Mouse (Mus musculus) left cerebral cortex, adult 2 months (tissue): ENCODE data around the gene Serpinb9g. TPM values are rescaled to one million over a fixed set of nuclear protein-coding genes. Genes with fewer than 3 reads are reported as not detected.
"Not testable (repeated sequence)": the region's sequence is repeated elsewhere in the genome, so short reads cannot be mapped to it uniquely, and the experiment has no call there.

Experiments
- DNase-seq, 2 experiments: peaks; one replicate each; pipeline ENCODE4 v3.0.0; 2021 to 2022; ENCODE audit warnings: low spot score in 2 of 2, mixed read lengths in 1 of 2; ENCODE audit errors: extremely low spot score in 1 of 2
- H3K27ac ChIP-seq: fragments of 200-600 bp; 2 replicates; pipeline ENCODE4 v1.8.1; 2022
- H3K4me3 ChIP-seq: fragments of 200-600 bp; 2 replicates; pipeline ENCODE4 v1.8.1; 2022
- CTCF ChIP-seq: fragments of 200-600 bp; IDR thresholded peaks from 2 replicates; pipeline ENCODE4 v1.8.1; 2022; ENCODE audit warnings: antibody characterized with exemption, mild to moderate bottlenecking, moderate library complexity
- intact Hi-C: fragments of 180-260 bp; cut with DNase I; formaldehyde crosslinking; loops from one replicate; pipeline ENCODE4 v1.15.1; 2025
- long read RNA-seq, 2 experiments: library from polyadenylated mRNA; stranded (forward); transcript quantifications; one replicate each; pipeline ENCODE4 v2.0.0; 2021; ENCODE audit warnings: borderline mapping rate in 2 of 2
- total RNA-seq, 2 experiments: library from RNA; stranded (reverse); gene quantifications; 2 replicates each; pipeline ENCODE4 v1.2.3; 2021

Gene Serpinb9g
- total RNA-seq, result not detected
- long read RNA-seq, experiment 1, result 0 reads
- long read RNA-seq, experiment 2, result 0 reads

- intact Hi-C loops, result not testable (repeated sequence)
Measured at GRCm38 (mm10) chr13:33484490-33484889, at the start of gene Serpinb9g. Serpinb9g (plus strand) TSS chr13:33484790.

DNA sequence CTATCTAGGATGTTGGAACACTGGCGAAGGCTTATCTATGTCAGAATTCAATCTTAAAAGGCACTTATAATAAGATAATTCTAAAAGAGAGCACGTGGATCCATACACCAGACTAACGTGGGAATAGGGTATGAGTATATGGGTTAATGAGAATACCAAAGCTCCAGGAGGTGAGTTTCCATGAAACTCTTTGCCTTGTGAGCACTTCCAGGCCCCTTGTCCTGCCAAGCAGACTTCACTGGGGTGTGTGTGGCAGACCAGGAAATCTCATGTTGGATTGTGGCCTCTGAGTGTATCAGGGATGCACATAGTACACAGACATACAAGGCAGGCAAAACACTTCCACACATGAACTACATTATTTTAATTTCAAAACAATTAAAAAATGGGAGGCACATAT lies 718 bp upstream of the Serpinb9g start:
- H3K4me3 ChIP-seq, H3K27ac ChIP-seq, DNase-seq, intact Hi-C loops: not testable (repeated sequence)

More at GRCm38 (mm10) chr13:33484490-33484889, at the start of gene Serpinb9g:
- not testable (repeated sequence) for H3K27ac ChIP-seq, H3K4me3 ChIP-seq, DNase-seq

- Histone ChIP-seq H3K4me3 (no peak overlapping the region), H3K27ac (no peak overlapping the region)
- intact Hi-C loops, result no loop called here
- no peak for DNase-seq
- no peak for TF ChIP-seq CTCF
Measured at GRCm38 (mm10) chr13:33524629-33525028, 40.0 kb downstream of the Serpinb9g start.

DNA sequence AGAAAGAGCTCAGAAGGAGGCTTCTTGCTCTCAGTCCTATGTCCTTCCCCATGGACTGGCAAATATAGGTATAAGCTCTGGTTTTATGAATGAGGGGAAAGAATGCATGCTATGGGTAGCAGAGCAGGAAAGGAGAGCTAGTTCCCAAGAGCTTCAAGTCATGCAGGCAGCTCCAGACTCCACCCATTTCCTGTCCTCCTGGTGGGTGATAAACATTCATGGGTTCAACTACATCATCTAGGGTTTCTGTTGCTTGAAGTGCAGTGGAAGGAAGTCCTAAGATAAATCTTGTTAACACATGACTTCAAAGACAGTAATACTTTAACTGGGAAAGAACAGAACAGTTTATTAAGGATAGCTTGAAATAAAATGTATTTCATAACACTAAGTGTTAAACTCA lies 48.2 kb downstream of the Serpinb9g start:
- TF ChIP-seq CTCF, result no peak
- H3K4me3 ChIP-seq, result no peak overlapping the region
- no peak for DNase-seq
- no peak overlapping the region for H3K27ac ChIP-seq
- intact Hi-C loops, result no loop called here

Other genes with a start within 250 kb of the Serpinb9g start
- not detected for gene Serpinb9e, start 235.2 kb upstream of the Serpinb9g start, total RNA-seq
- not detected for gene Serpinb9f, start 160.7 kb upstream of the Serpinb9g start, total RNA-seq
- gene Gm11397, start 89.0 kb upstream of the Serpinb9g start, total RNA-seq, result not detected
- gene Serpinb6d, start 176.6 kb downstream of the Serpinb9g start, total RNA-seq, result not detected